Mouse (Mus musculus): ENCODE measurements around the gene Fibp.
"Not testable (repeated sequence)": the region's sequence is repeated elsewhere in the genome, so short reads cannot be mapped to it uniquely, and the experiment has no call there.

The Fibp gene

GRCm38 (mm10) chr19:5487768-5488550 lies 27.5 kb downstream of the Fibp start, which contains the start of gene Mus81:
Gene Mus81, minus strand, starts transcription at chr19:5488402.
- DNase-seq (ENCODE audit: low read depth, low spot score): peak; percentile 96

- peak; percentile 98 for DNase-seq (ENCODE audit: low read depth, low spot score)
Measured at GRCm38 (mm10) chr19:5488878-5489571, 28.6 kb downstream of the Fibp start.

GRCm38 (mm10) chr19:5489721-5490120 lies 29.3 kb downstream of the Fibp start:
- DNase-seq (ENCODE audit: low read depth, low spot score): not testable (repeated sequence)

- DNase-seq (ENCODE audit: low read depth, low spot score): peak; percentile 94
Measured at GRCm38 (mm10) chr19:5490313-5490897, 30.0 kb downstream of the Fibp start, which contains the start of gene Cfl1. Gene Cfl1, plus strand, starts transcription at chr19:5490455.

- DNase-seq (ENCODE audit: low read depth, low spot score): peak; percentile 80
Measured at GRCm38 (mm10) chr19:5490898-5491708, 30.7 kb downstream of the Fibp start.

GRCm38 (mm10) chr19:5492641-5493040 lies 32.2 kb downstream of the Fibp start:
- no peak for DNase-seq (ENCODE audit: low read depth, low spot score)

- DNase-seq (ENCODE audit: low read depth, low spot score): not testable (repeated sequence)
Measured at GRCm38 (mm10) chr19:5493301-5493721, 32.9 kb downstream of the Fibp start.

GRCm38 (mm10) chr19:5494314-5494713 lies 33.9 kb downstream of the Fibp start:
- no peak for DNase-seq (ENCODE audit: low read depth, low spot score)

- DNase-seq (ENCODE audit: low read depth, low spot score): no peak
Measured at GRCm38 (mm10) chr19:5495353-5496051, 35.1 kb downstream of the Fibp start.

GRCm38 (mm10) chr19:5496052-5496370 lies 35.6 kb downstream of the Fibp start:
- no peak for DNase-seq (ENCODE audit: low read depth, low spot score)

- DNase-seq (ENCODE audit: low read depth, low spot score): no peak
Measured at GRCm38 (mm10) chr19:5500330-5500875, 40.0 kb downstream of the Fibp start.

- no peak for DNase-seq (ENCODE audit: low read depth, low spot score)
Measured at GRCm38 (mm10) chr19:5503687-5504086, 43.3 kb downstream of the Fibp start, which contains the start of gene 1700020D05Rik. Gene 1700020D05Rik, minus strand, starts transcription at chr19:5503787.

- peak; percentile 100 for DNase-seq (ENCODE audit: low read depth, low spot score)
Measured at GRCm38 (mm10) chr19:5510031-5511026, 49.9 kb downstream of the Fibp start, which contains the start of gene Snx32. Gene Snx32, minus strand, starts transcription at chr19:5510538.

GRCm38 (mm10) chr19:5511074-5511632 lies 50.7 kb downstream of the Fibp start:
- no peak for DNase-seq (ENCODE audit: low read depth, low spot score)

GRCm38 (mm10) chr19:5512091-5513004 lies 51.9 kb downstream of the Fibp start:
- no peak for DNase-seq (ENCODE audit: low read depth, low spot score)

GRCm38 (mm10) chr19:5513005-5513349 lies 52.6 kb downstream of the Fibp start:
- no peak for DNase-seq (ENCODE audit: low read depth, low spot score)

All from skeletal muscle tissue, adult 2 months (tissue).